ENCODE assay signal across 14 mouse cellular contexts in genomic region chr4:148415575-148415974, GRCm38 (mm10). TPM values are rescaled to one million over a fixed set of nuclear protein-coding genes. Genes with fewer than 3 reads are reported as not detected.
DNase-seq lines count a peak whose midpoint lies in the region; ATAC-seq and TF ChIP-seq lines count a peak whose summit lies in the region.
"Had no signal": no experiment of that assay in that cellular context is flagged by ENCODE, and none has a peak within 500 bp of the region (broad histone marks: within the 10 kb centered on the region; RNA-seq: fewer than 3 reads in every experiment).

No protein-coding gene starts in this region.

- no peaks in the 10 kb centered on the region for H3K36me3 ChIP-seq in embryonic facial prominence, embryonic 13.5 days
- H3K36me3 ChIP-seq in embryonic facial prominence, embryonic 10.5 days (replicated peaks) = no peaks in the 10 kb centered on the region
- H3K36me3 ChIP-seq in kidney, postnatal 0 days (ENCODE audit: insufficient read depth, low read length) = no peaks in the 10 kb centered on the region
- H3K36me3 ChIP-seq in limb, embryonic 11.5 days (ENCODE audit: control insufficient read depth, insufficient read depth, low read length) = no peaks in the 10 kb centered on the region
- H3K36me3 ChIP-seq in neural tube, embryonic 15.5 days = no peaks in the 10 kb centered on the region
- H3K36me3 ChIP-seq: embryonic facial prominence, embryonic 12.5 days had no signal

- 19% methylated on average over 16 of the region's 16 CpGs for WGBS in embryonic facial prominence, embryonic 13.5 days
- 19% methylated on average over 16 of the region's 16 CpGs for WGBS in embryonic facial prominence, embryonic 10.5 days
- 7% methylated on average over 16 of the region's 16 CpGs for WGBS in kidney, postnatal 0 days
- WGBS in limb, embryonic 11.5 days = 3% methylated on average over 16 of the region's 16 CpGs
- WGBS in neural tube, embryonic 15.5 days = 12% methylated on average over 16 of the region's 16 CpGs

- DNase-seq in embryonic facial prominence, embryonic 10.5 days (ENCODE audit: low spot score) = no peak
- DNase-seq in kidney, postnatal 0 days (ENCODE audit: low spot score) = no peak
- no peak for DNase-seq in kidney, postnatal 36 days
- DNase-seq in limb, embryonic 11.5 days (ENCODE audit: low spot score) = peak; percentile 50
- DNase-seq in spleen, postnatal 36 days (ENCODE audit: low spot score in 2 of 2) = no peak
- DNase-seq: cerebellum, adult 8-10 months; heart, postnatal 14 days; kidney, adult 8-10 months; lung, adult 2 months; thymus, adult 2 months had no signal

- H3K4me3 ChIP-seq in embryonic facial prominence, embryonic 13.5 days = no peak overlapping the region
- H3K4me3 ChIP-seq in embryonic facial prominence, embryonic 10.5 days = no peak overlapping the region
- H3K4me3 ChIP-seq in kidney, postnatal 0 days (replicated peaks; ENCODE audit: low read depth, low read length) = no peak overlapping the region
- no peak overlapping the region for H3K4me3 ChIP-seq in limb, embryonic 11.5 days (ENCODE audit: low read depth, low read length)
- H3K4me3 ChIP-seq in neural tube, embryonic 15.5 days (replicated peaks) = no peak overlapping the region
- H3K4me3 ChIP-seq: embryonic facial prominence, embryonic 12.5 days had no signal

- no peak overlapping the region for H3K9ac ChIP-seq in embryonic facial prominence, embryonic 13.5 days
- no peak overlapping the region for H3K9ac ChIP-seq in kidney, postnatal 0 days (ENCODE audit: low read depth, low read length)
- 0 out of 2 replicates have a peak overlapping the region, but pooled peaks have one; percentile 13 for H3K9ac ChIP-seq in limb, embryonic 11.5 days (ENCODE audit: low read length)
- H3K9ac ChIP-seq in neural tube, embryonic 15.5 days (replicated peaks) = peak overlapping the region; percentile 8; the same call in 1 of the 2 replicates
- H3K9ac ChIP-seq: embryonic facial prominence, embryonic 12.5 days had no signal

- no peak for ATAC-seq in embryonic facial prominence, embryonic 13.5 days (ENCODE audit: insufficient number of reproducible peaks, insufficient read depth, low FRiP score, low TSS enrichment, low read depth)
- no peak for ATAC-seq in kidney, postnatal 0 days (replicated peaks; ENCODE audit: low FRiP score, low read depth)
- no peak; the same call in 1 of the 2 replicates for ATAC-seq in limb, embryonic 11.5 days (ENCODE audit: insufficient number of reproducible peaks, low FRiP score, low TSS enrichment, low read depth)
- ATAC-seq in neural tube, embryonic 15.5 days (ENCODE audit: low FRiP score) = no peak
- ATAC-seq in cerebellum, adult (ENCODE audit: insufficient number of reproducible peaks, low FRiP score, low TSS enrichment) = no peak

- peaks cover 2% of the 10 kb centered on the region; the same call in 1 of the 2 replicates for H3K4me1 ChIP-seq in embryonic facial prominence, embryonic 13.5 days
- H3K4me1 ChIP-seq in embryonic facial prominence, embryonic 10.5 days = peaks cover 13% of the 10 kb centered on the region
- no peaks in the 10 kb centered on the region for H3K4me1 ChIP-seq in kidney, postnatal 0 days (replicated peaks; ENCODE audit: insufficient read depth, low read length)
- peaks cover 5% of the 10 kb centered on the region; the same call in 1 of the 2 replicates for H3K4me1 ChIP-seq in limb, embryonic 11.5 days (ENCODE audit: control insufficient read depth, insufficient read depth, low read length)
- H3K4me1 ChIP-seq in neural tube, embryonic 15.5 days = peaks cover 38% of the 10 kb centered on the region
- H3K4me1 ChIP-seq: embryonic facial prominence, embryonic 12.5 days had no signal

- H3K4me2 ChIP-seq in embryonic facial prominence, embryonic 13.5 days = peak overlapping the region; percentile 25; the same call in 1 of the 2 replicates
- peak overlapping the region; percentile 25; the same call in 1 of the 2 replicates for H3K4me2 ChIP-seq in kidney, postnatal 0 days (ENCODE audit: low read length)
- H3K4me2 ChIP-seq in limb, embryonic 11.5 days (ENCODE audit: low read depth, severe bottlenecking) = peak overlapping the region; percentile 33; the same call in 1 of the 2 replicates
- peak overlapping the region; percentile 17 for H3K4me2 ChIP-seq in neural tube, embryonic 15.5 days
- H3K4me2 ChIP-seq: embryonic facial prominence, embryonic 12.5 days had no signal

- H3K9me3 ChIP-seq in embryonic facial prominence, embryonic 13.5 days = no peaks in the 10 kb centered on the region
- no peaks in the 10 kb centered on the region for H3K9me3 ChIP-seq in embryonic facial prominence, embryonic 10.5 days
- no peaks in the 10 kb centered on the region for H3K9me3 ChIP-seq in kidney, postnatal 0 days (replicated peaks; ENCODE audit: low read length)
- H3K9me3 ChIP-seq in limb, embryonic 11.5 days (ENCODE audit: control insufficient read depth, low read length) = no peaks in the 10 kb centered on the region
- no peaks in the 10 kb centered on the region for H3K9me3 ChIP-seq in neural tube, embryonic 15.5 days (replicated peaks)
- H3K9me3 ChIP-seq: embryonic facial prominence, embryonic 12.5 days had no signal

- H3K27me3 ChIP-seq in embryonic facial prominence, embryonic 13.5 days = peaks cover 43% of the 10 kb centered on the region
- H3K27me3 ChIP-seq in embryonic facial prominence, embryonic 10.5 days (replicated peaks; ENCODE audit: low read depth, poor library complexity, severe bottlenecking) = peaks cover 56% of the 10 kb centered on the region
- peaks cover 6% of the 10 kb centered on the region for H3K27me3 ChIP-seq in kidney, postnatal 0 days (ENCODE audit: insufficient read depth, low read length)
- H3K27me3 ChIP-seq in limb, embryonic 11.5 days (ENCODE audit: control insufficient read depth, insufficient read depth, low read length) = peaks cover 5% of the 10 kb centered on the region; the same call in 1 of the 2 replicates
- peaks cover 12% of the 10 kb centered on the region; the same call in 1 of the 2 replicates for H3K27me3 ChIP-seq in neural tube, embryonic 15.5 days (replicated peaks)

- H3K27ac ChIP-seq in embryonic facial prominence, embryonic 13.5 days = no peak overlapping the region
- no peak overlapping the region for H3K27ac ChIP-seq in embryonic facial prominence, embryonic 10.5 days (replicated peaks)
- H3K27ac ChIP-seq in kidney, postnatal 0 days = no peak overlapping the region
- H3K27ac ChIP-seq in limb, embryonic 11.5 days (replicated peaks; ENCODE audit: low read depth, low read length) = no peak overlapping the region
- H3K27ac ChIP-seq in neural tube, embryonic 15.5 days (replicated peaks) = 0 out of 2 replicates have a peak overlapping the region, but pooled peaks have one; percentile 4
- H3K27ac ChIP-seq: embryonic facial prominence, embryonic 12.5 days had no signal

- no peak for TF ChIP-seq CTCF in kidney, postnatal 0 days (IDR thresholded peaks at IDR 0.05; ENCODE audit: low read depth)

RNA-seq across cellular contexts. Expression of gene Ubiad1, which starts 29.0 kb away (rescaled TPM):
- polyA plus RNA-seq in embryonic facial prominence, embryonic 13.5 days (2015; fragmentation: Nextera tagmentation; extraction: Ambion mirVana) = 20.9 and 21.1 TPM in 2 replicates
- polyA plus RNA-seq in embryonic facial prominence, embryonic 10.5 days (2016; fragmentation: Nextera tagmentation; extraction: Ambion mirVana) = 22.9 and 23.6 TPM in 2 replicates
- 23.3 and 23.6 TPM in 2 replicates for polyA plus RNA-seq in kidney, postnatal 0 days (2015; fragmentation: Nextera tagmentation; extraction: Ambion mirVana)
- 15.2 and 15.9 TPM in 2 replicates for polyA plus RNA-seq in limb, embryonic 11.5 days (2014; fragmentation: Nextera tagmentation; extraction: Ambion mirVana)
- 17.7 and 19.7 TPM in 2 replicates for polyA plus RNA-seq in neural tube, embryonic 15.5 days (2015; fragmentation: Nextera tagmentation; extraction: Ambion mirVana)

RNA-seq across cellular contexts. Expression of gene Mtor, which starts 32.8 kb away (rescaled TPM):
- polyA plus RNA-seq in embryonic facial prominence, embryonic 13.5 days (2015; fragmentation: Nextera tagmentation; extraction: Ambion mirVana) = 14.1 and 16.5 TPM in 2 replicates
- polyA plus RNA-seq in embryonic facial prominence, embryonic 10.5 days (2016; fragmentation: Nextera tagmentation; extraction: Ambion mirVana) = 20.7 and 23.7 TPM in 2 replicates
- 19.8 and 21.6 TPM in 2 replicates for polyA plus RNA-seq in kidney, postnatal 0 days (2015; fragmentation: Nextera tagmentation; extraction: Ambion mirVana)
- 23.0 and 27.3 TPM in 2 replicates for polyA plus RNA-seq in limb, embryonic 11.5 days (2014; fragmentation: Nextera tagmentation; extraction: Ambion mirVana)
- 17.7 and 21.4 TPM in 2 replicates for polyA plus RNA-seq in neural tube, embryonic 15.5 days (2015; fragmentation: Nextera tagmentation; extraction: Ambion mirVana)

Comparison
In these comparisons a context has a peak if more than half of its experiments do, and no peak if none do; other contexts are left out.
1. H3K9ac ChIP-seq: peak in limb, embryonic 11.5 days (single experiment) and neural tube, embryonic 15.5 days (single experiment); none in embryonic facial prominence, embryonic 13.5 days (single experiment) and kidney, postnatal 0 days (single experiment).
2. Peak in every context shown above with its lines, with median percentiles within 50 percentile points of each other: H3K4me2 ChIP-seq.